In genomic region chr2:170036791-170037241, GRCm38 (mm10) we compare ENCODE assay signal across 12 mouse cellular contexts.
DNase-seq lines count a peak whose midpoint lies in the region; ATAC-seq and TF ChIP-seq lines count a peak whose summit lies in the region.
"Had no signal": no experiment of that assay in that cellular context is flagged by ENCODE, and none has a peak within 500 bp of the region (broad histone marks: within the 10 kb centered on the region; RNA-seq: fewer than 3 reads in every experiment).

No protein-coding gene starts in this region.

- H3K4me2 ChIP-seq in forebrain, embryonic 14.5 days (ENCODE audit: low read length) = peak overlapping the region; percentile 28
- H3K4me2 ChIP-seq in forebrain, embryonic 11.5 days (ENCODE audit: low read depth, low read length, severe bottlenecking) = no peak overlapping the region
- no peak overlapping the region for H3K4me2 ChIP-seq in midbrain, embryonic 12.5 days (replicated peaks)
- no peak overlapping the region for H3K4me2 ChIP-seq in midbrain, embryonic 11.5 days
- H3K4me2 ChIP-seq in hindbrain, postnatal 0 days (ENCODE audit: low read depth, low read length) = peak overlapping the region; percentile 45
- H3K4me2 ChIP-seq in midbrain, postnatal 0 days (ENCODE audit: low read depth, low read length, poor library complexity, severe bottlenecking) = peak overlapping the region; percentile 32
- H3K4me2 ChIP-seq: liver, embryonic 13.5 days had no signal

- H3K9ac ChIP-seq in forebrain, embryonic 14.5 days (ENCODE audit: low read length) = no peak overlapping the region
- no peak overlapping the region for H3K9ac ChIP-seq in forebrain, embryonic 11.5 days (ENCODE audit: low read length)
- H3K9ac ChIP-seq in midbrain, embryonic 12.5 days (replicated peaks) = no peak overlapping the region
- no peak overlapping the region for H3K9ac ChIP-seq in midbrain, embryonic 11.5 days (ENCODE audit: low read length)
- no peak overlapping the region; the same call in 1 of the 2 replicates for H3K9ac ChIP-seq in hindbrain, postnatal 0 days (replicated peaks; ENCODE audit: low read length)
- H3K9ac ChIP-seq in midbrain, postnatal 0 days (replicated peaks; ENCODE audit: low read length, poor library complexity, severe bottlenecking) = 0 out of 2 replicates have a peak overlapping the region, but pooled peaks have one; percentile 13
- H3K9ac ChIP-seq: liver, embryonic 13.5 days had no signal

- no peaks in the 10 kb centered on the region for H3K9me3 ChIP-seq in forebrain, embryonic 14.5 days (replicated peaks; ENCODE audit: control insufficient read depth, low read length)
- no peaks in the 10 kb centered on the region for H3K9me3 ChIP-seq in forebrain, embryonic 11.5 days (ENCODE audit: control insufficient read depth, low read length)
- no peaks in the 10 kb centered on the region for H3K9me3 ChIP-seq in midbrain, embryonic 12.5 days
- no peaks in the 10 kb centered on the region for H3K9me3 ChIP-seq in midbrain, embryonic 11.5 days (ENCODE audit: control insufficient read depth, low read length)
- no peaks in the 10 kb centered on the region for H3K9me3 ChIP-seq in hindbrain, postnatal 0 days (ENCODE audit: low read length)
- no peaks in the 10 kb centered on the region for H3K9me3 ChIP-seq in midbrain, postnatal 0 days (ENCODE audit: low read length)
- H3K9me3 ChIP-seq: liver, embryonic 13.5 days had no signal

- no peaks in the 10 kb centered on the region for H3K36me3 ChIP-seq in forebrain, embryonic 14.5 days (ENCODE audit: control insufficient read depth, insufficient read depth, low read length)
- no peaks in the 10 kb centered on the region for H3K36me3 ChIP-seq in forebrain, embryonic 11.5 days (ENCODE audit: control insufficient read depth, insufficient read depth, low read length)
- no peaks in the 10 kb centered on the region for H3K36me3 ChIP-seq in midbrain, embryonic 12.5 days
- H3K36me3 ChIP-seq in midbrain, embryonic 11.5 days (ENCODE audit: control insufficient read depth, insufficient read depth, low read length) = no peaks in the 10 kb centered on the region
- no peaks in the 10 kb centered on the region for H3K36me3 ChIP-seq in hindbrain, postnatal 0 days (ENCODE audit: insufficient read depth, low read length)
- no peaks in the 10 kb centered on the region for H3K36me3 ChIP-seq in midbrain, postnatal 0 days (ENCODE audit: insufficient read depth, low read length)
- H3K36me3 ChIP-seq: G1E; liver, embryonic 13.5 days had no signal

- H3K4me3 ChIP-seq in forebrain, embryonic 14.5 days (ENCODE audit: low read depth, low read length) = no peak overlapping the region
- H3K4me3 ChIP-seq in forebrain, embryonic 11.5 days (ENCODE audit: low read depth, low read length) = no peak overlapping the region
- no peak overlapping the region for H3K4me3 ChIP-seq in midbrain, embryonic 12.5 days
- no peak overlapping the region for H3K4me3 ChIP-seq in midbrain, embryonic 11.5 days (ENCODE audit: low read depth, low read length)
- no peak overlapping the region; the same call in 1 of the 2 replicates for H3K4me3 ChIP-seq in hindbrain, postnatal 0 days (ENCODE audit: low read length)
- H3K4me3 ChIP-seq in midbrain, postnatal 0 days (ENCODE audit: low read depth, low read length) = peak overlapping the region; percentile 6; the same call in 1 of the 2 replicates
- H3K4me3 ChIP-seq: liver, embryonic 13.5 days had no signal

- no peak overlapping the region for H3K27ac ChIP-seq in forebrain, embryonic 14.5 days (ENCODE audit: low read depth, low read length)
- no peak overlapping the region for H3K27ac ChIP-seq in forebrain, embryonic 11.5 days (ENCODE audit: low read depth, low read length)
- H3K27ac ChIP-seq in midbrain, embryonic 12.5 days (replicated peaks) = peak overlapping the region; percentile 39; the same call in 1 of the 2 replicates
- H3K27ac ChIP-seq in midbrain, embryonic 11.5 days (ENCODE audit: low read depth, low read length) = no peak overlapping the region
- 0 out of 2 replicates have a peak overlapping the region, but pooled peaks have one; percentile 16 for H3K27ac ChIP-seq in hindbrain, postnatal 0 days
- H3K27ac ChIP-seq in midbrain, postnatal 0 days (ENCODE audit: low read depth, low read length) = peak overlapping the region; percentile 43; the same call in 1 of the 2 replicates
- H3K27ac ChIP-seq: liver, embryonic 13.5 days had no signal

- DNase-seq in forebrain, embryonic 14.5 days (ENCODE audit: low spot score) = peak; percentile 87
- DNase-seq in forebrain, embryonic 11.5 days (ENCODE audit: low spot score) = no peak
- no peak for DNase-seq in midbrain, embryonic 11.5 days (ENCODE audit: low spot score, missing footprints)
- peak; percentile 55 for DNase-seq in hindbrain, postnatal 0 days (ENCODE audit: low spot score)
- DNase-seq in midbrain, postnatal 0 days (ENCODE audit: low spot score) = peak; percentile 56
- DNase-seq in thymus, adult 18-20 months = no peak
- DNase-seq: gastrocnemius, postnatal 10 days; liver, embryonic 13.5 days; thymus, postnatal 4 days had no signal

- peaks cover 11% of the 10 kb centered on the region for H3K4me1 ChIP-seq in forebrain, embryonic 14.5 days (ENCODE audit: control insufficient read depth, insufficient read depth, low read length)
- H3K4me1 ChIP-seq in forebrain, embryonic 11.5 days (replicated peaks; ENCODE audit: control insufficient read depth, insufficient read depth, low read length) = peaks cover 4% of the 10 kb centered on the region; the same call in 1 of the 2 replicates
- H3K4me1 ChIP-seq in midbrain, embryonic 12.5 days = peaks cover 9% of the 10 kb centered on the region
- no peaks in the 10 kb centered on the region; the same call in 1 of the 2 replicates for H3K4me1 ChIP-seq in midbrain, embryonic 11.5 days (ENCODE audit: control insufficient read depth, insufficient read depth, low read length)
- no peaks in the 10 kb centered on the region for H3K4me1 ChIP-seq in hindbrain, postnatal 0 days (ENCODE audit: insufficient read depth, low read length)
- no peaks in the 10 kb centered on the region for H3K4me1 ChIP-seq in midbrain, postnatal 0 days (ENCODE audit: insufficient read depth, low read length)
- H3K4me1 ChIP-seq: liver, embryonic 13.5 days had no signal

- TF ChIP-seq CTCF in hindbrain, postnatal 0 days (IDR thresholded peaks at IDR 0.05; ENCODE audit: low read depth) = no peak
- no peak for TF ChIP-seq CTCF in midbrain, postnatal 0 days (IDR thresholded peaks at IDR 0.05)

- WGBS in forebrain, embryonic 14.5 days = 19% methylated on average over 11 of the region's 11 CpGs
- WGBS in forebrain, embryonic 11.5 days = 55% methylated on average over 11 of the region's 11 CpGs
- 49% methylated on average over 11 of the region's 11 CpGs for whole genome bisulfite sequencing in midbrain, embryonic 12.5 days
- 72% methylated on average over 11 of the region's 11 CpGs for WGBS in midbrain, embryonic 11.5 days
- WGBS in hindbrain, postnatal 0 days = 24% methylated on average over 11 of the region's 11 CpGs
- 18% methylated on average over 11 of the region's 11 CpGs for WGBS in midbrain, postnatal 0 days

- peaks cover 45% of the 10 kb centered on the region for H3K27me3 ChIP-seq in forebrain, embryonic 14.5 days (replicated peaks; ENCODE audit: control insufficient read depth, insufficient read depth, low read length)
- peaks cover 5% of the 10 kb centered on the region for H3K27me3 ChIP-seq in forebrain, embryonic 11.5 days (ENCODE audit: control insufficient read depth, insufficient read depth, low read length)
- H3K27me3 ChIP-seq in midbrain, embryonic 12.5 days = no peaks in the 10 kb centered on the region
- no peaks in the 10 kb centered on the region for H3K27me3 ChIP-seq in midbrain, embryonic 11.5 days (ENCODE audit: control insufficient read depth, insufficient read depth, low read length)
- no peaks in the 10 kb centered on the region for H3K27me3 ChIP-seq in hindbrain, postnatal 0 days (ENCODE audit: insufficient read depth, low read length)
- H3K27me3 ChIP-seq in midbrain, postnatal 0 days (ENCODE audit: insufficient read depth, low read length) = no peaks in the 10 kb centered on the region
- H3K27me3 ChIP-seq: liver, embryonic 13.5 days had no signal

- ATAC-seq in forebrain, embryonic 14.5 days = peak; percentile 83
- ATAC-seq in forebrain, embryonic 11.5 days (replicated peaks; ENCODE audit: low FRiP score) = no peak
- ATAC-seq in midbrain, embryonic 12.5 days (ENCODE audit: low FRiP score, low read depth) = no peak
- no peak for ATAC-seq in midbrain, embryonic 11.5 days (ENCODE audit: low FRiP score)
- no peak for ATAC-seq in hindbrain, postnatal 0 days
- ATAC-seq in midbrain, postnatal 0 days (ENCODE audit: low FRiP score) = no peak
- ATAC-seq in monocyte, adult 5-6 weeks (replicated peaks; ENCODE audit: insufficient number of reproducible peaks, low FRiP score, low TSS enrichment, poor library complexity, severe bottlenecking) = no peak

Comparison
In these comparisons a context has a peak if more than half of its experiments do, and no peak if none do; other contexts are left out.
1. DNase-seq: peak in forebrain, embryonic 14.5 days (single experiment), hindbrain, postnatal 0 days (single experiment) and midbrain, postnatal 0 days (single experiment); none in forebrain, embryonic 11.5 days (single experiment), midbrain, embryonic 11.5 days (single experiment) and thymus, adult 18-20 months (0 of 2).
2. H3K27ac ChIP-seq: peak in midbrain, embryonic 12.5 days (single experiment), hindbrain, postnatal 0 days (single experiment) and midbrain, postnatal 0 days (single experiment); none in forebrain, embryonic 14.5 days (single experiment), forebrain, embryonic 11.5 days (single experiment) and midbrain, embryonic 11.5 days (single experiment).
3. H3K4me2 ChIP-seq: peak in forebrain, embryonic 14.5 days (single experiment), hindbrain, postnatal 0 days (single experiment) and midbrain, postnatal 0 days (single experiment); none in forebrain, embryonic 11.5 days (single experiment), midbrain, embryonic 12.5 days (single experiment) and midbrain, embryonic 11.5 days (single experiment).